Mouse (Mus musculus) central nervous system, embryonic 14 days (tissue): Measurements from ENCODE around the gene Lbp. TPM values are rescaled to one million over a fixed set of nuclear protein-coding genes. Genes with fewer than 3 reads are reported as not detected.

Source experiments
- polyA plus RNA-seq: library from polyadenylated mRNA; depleted of rRNA; stranded (reverse); fragments of >200 nt; gene quantifications from 2 replicates; pipeline ENCODE4 v1.2.3, GENCODE M21; 2012; rRNA removed

The Lbp gene
- 3.6 and 6.2 TPM in 2 replicates for polyA plus RNA-seq

GRCm38 (mm10) chr2:158305948-158306695 lies at the start of gene Lbp:
TSS of gene Lbp (plus strand) at chr2:158306493.

GRCm38 (mm10) chr2:158258005-158258418 lies 48.3 kb upstream of the Lbp start, which contains the start of gene Bpi:
TSS of gene Bpi (plus strand) at chr2:158258094.

DNA sequence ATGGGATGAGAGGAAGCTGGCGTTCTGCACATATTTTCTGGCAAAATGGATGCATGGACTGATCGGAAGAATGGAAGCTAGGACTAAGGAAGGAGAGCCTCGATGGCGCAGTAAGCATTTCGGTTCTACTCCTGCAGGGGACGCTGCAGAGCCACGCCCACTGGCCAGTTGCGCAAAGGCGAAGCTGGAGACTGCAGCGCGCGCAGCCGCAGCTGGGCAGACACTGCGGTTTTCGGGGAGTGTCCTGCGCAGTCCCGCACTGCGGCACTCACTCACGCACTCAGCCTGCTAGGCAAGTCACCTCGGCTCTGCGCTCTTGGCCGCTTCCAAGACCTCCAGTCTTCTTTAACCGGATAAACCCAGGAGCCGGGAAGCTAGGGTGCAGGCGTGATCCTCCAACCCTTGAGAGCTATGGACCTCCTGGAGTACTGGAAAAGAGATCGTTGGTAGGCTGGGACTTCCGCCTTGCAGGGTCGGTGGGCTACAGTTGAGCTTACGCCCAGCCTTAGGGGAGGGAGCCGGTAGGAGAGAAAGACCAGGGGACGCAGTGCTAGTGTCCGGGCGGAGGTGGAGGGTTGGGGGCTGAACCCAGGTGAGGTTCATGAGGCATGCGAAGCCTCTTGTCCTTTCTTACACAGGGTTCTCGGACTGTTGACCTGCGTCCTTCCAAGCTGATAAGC lies 69.3 kb downstream of the Lbp start, which contains the start of gene Snhg11:
Gene Snhg11 (plus strand): TSS at position 196 of the 680 bp plus-strand sequence.

Other genes starting within 250 kb of the Lbp start
- 7.7 and 13.9 TPM in 2 replicates for gene Tgm2, start 160.1 kb upstream of the Lbp start, polyA plus RNA-seq
- gene D630003M21Rik, start 77.3 kb upstream of the Lbp start, polyA plus RNA-seq = 3.1 and 5.2 TPM in 2 replicates
- not detected in 2 replicates for gene Bpi, start 48.4 kb upstream of the Lbp start, polyA plus RNA-seq
- gene Snhg11, start 69.1 kb downstream of the Lbp start, polyA plus RNA-seq = 451 and 567 TPM in 2 replicates
- gene Ralgapb, start 103.4 kb downstream of the Lbp start, polyA plus RNA-seq = 30.8 and 34.8 TPM in 2 replicates
- not detected in 2 replicates for gene Adig, start 196.1 kb downstream of the Lbp start, polyA plus RNA-seq
- gene Arhgap40, start 206.3 kb downstream of the Lbp start, polyA plus RNA-seq = 0.82 and 1.5 TPM in 2 replicates